24 mouse cellular contexts compared by ENCODE assay signal in genomic region chr4:87795261-87795660, GRCm38 (mm10).
DNase-seq lines count a peak whose midpoint lies in the region; ATAC-seq and TF ChIP-seq lines count a peak whose summit lies in the region.
"Had no signal": no experiment of that assay in that cellular context is flagged by ENCODE, and none has a peak within 500 bp of the region (broad histone marks: within the 10 kb centered on the region; RNA-seq: fewer than 3 reads in every experiment).

No protein-coding gene starts in this region.

- H3K36me3 ChIP-seq in G1E (replicated peaks), result peaks cover 41% of the 10 kb centered on the region
- no peaks in the 10 kb centered on the region; the same call in 1 of the 2 replicates for H3K36me3 ChIP-seq in embryonic facial prominence, embryonic 11.5 days (replicated peaks; ENCODE audit: control insufficient read depth, insufficient read depth, low read depth, low read length)
- H3K36me3 ChIP-seq in hindbrain, postnatal 0 days (ENCODE audit: insufficient read depth, low read length), result peaks cover 6% of the 10 kb centered on the region; the same call in 1 of the 2 replicates

- H3K9me3 ChIP-seq in G1E (replicated peaks), result no peaks in the 10 kb centered on the region
- no peaks in the 10 kb centered on the region for H3K9me3 ChIP-seq in embryonic facial prominence, embryonic 11.5 days (replicated peaks; ENCODE audit: control insufficient read depth, low read length)
- H3K9me3 ChIP-seq in hindbrain, postnatal 0 days (ENCODE audit: low read length), result no peaks in the 10 kb centered on the region
- H3K9me3 ChIP-seq: embryonic facial prominence, embryonic 13.5 days; forebrain, embryonic 13.5 days; forebrain, embryonic 15.5 days had no signal

- DNase-seq in embryo, embryonic 11 days, result peak; percentile 17
- no peak for DNase-seq in embryo, embryonic 10 days (ENCODE audit: low spot score)
- no peak for DNase-seq in G1E (ENCODE audit: low spot score)
- peak; percentile 61 for DNase-seq in embryonic facial prominence, embryonic 11.5 days (ENCODE audit: low spot score)
- peak; percentile 33 for DNase-seq in forelimb bud, embryonic 11.5 days (ENCODE audit: low read depth, low spot score)
- DNase-seq in right cerebral cortex, postnatal 25 days, result no peak
- no peak for DNase-seq in urinary bladder, postnatal 10 days (ENCODE audit: low spot score)
- DNase-seq in hindbrain, postnatal 0 days (ENCODE audit: low spot score), result no peak
- DNase-seq: adrenal gland, adult 2 months; adrenal gland, postnatal 10 days; adrenal gland, postnatal 25 days; B cell, adult 2 months; cerebellum, adult 11 months; cerebellum, adult 18-20 months; cerebellum, adult 8-10 months; cerebellum, adult 9-11 months; cerebellum, postnatal 14 days; cerebellum, postnatal 36 days; forebrain, postnatal 0 days had no signal

- H3K27ac ChIP-seq in embryonic facial prominence, embryonic 11.5 days (replicated peaks; ENCODE audit: low read depth, low read length), result no peak overlapping the region
- H3K27ac ChIP-seq in hindbrain, postnatal 0 days, result no peak overlapping the region
- H3K27ac ChIP-seq: embryonic facial prominence, embryonic 13.5 days; forebrain, embryonic 13.5 days; forebrain, embryonic 15.5 days had no signal

- 55% methylated on average over 4 of the region's 4 CpGs for WGBS in embryonic facial prominence, embryonic 11.5 days
- 77% methylated on average over 4 of the region's 4 CpGs for WGBS in hindbrain, postnatal 0 days

- peaks cover 14% of the 10 kb centered on the region; the same call in 1 of the 2 replicates for H3K4me1 ChIP-seq in G1E (ENCODE audit: insufficient read depth, low read depth, low read length)
- H3K4me1 ChIP-seq in embryonic facial prominence, embryonic 11.5 days (ENCODE audit: control insufficient read depth, insufficient read depth, low read length), result no peaks in the 10 kb centered on the region
- H3K4me1 ChIP-seq in hindbrain, postnatal 0 days (ENCODE audit: insufficient read depth, low read length), result no peaks in the 10 kb centered on the region

- ATAC-seq in G1E (ENCODE audit: extremely low read depth, insufficient number of reproducible peaks, low FRiP score, poor library complexity, severe bottlenecking), result no peak
- ATAC-seq in embryonic facial prominence, embryonic 11.5 days (replicated peaks; ENCODE audit: insufficient number of reproducible peaks, low FRiP score, low TSS enrichment, low read depth), result no peak
- ATAC-seq in hindbrain, postnatal 0 days, result no peak
- ATAC-seq: CD4-positive, CD25-positive, alpha-beta regulatory T cell, adult 4 months; forebrain, embryonic 13.5 days; forebrain, postnatal 0 days had no signal

- 0 out of 2 replicates have a peak, but pooled peaks have one; percentile 3 for TF ChIP-seq CTCF in G1E (IDR thresholded peaks at IDR 0.05; ENCODE audit: low read depth, low read length)
- TF ChIP-seq CTCF in hindbrain, postnatal 0 days (IDR thresholded peaks at IDR 0.05; ENCODE audit: low read depth), result no peak

- H3K27me3 ChIP-seq in G1E (ENCODE audit: insufficient read depth, low read length), result no peaks in the 10 kb centered on the region
- H3K27me3 ChIP-seq in embryonic facial prominence, embryonic 11.5 days (ENCODE audit: control insufficient read depth, insufficient read depth, low read length), result no peaks in the 10 kb centered on the region
- H3K27me3 ChIP-seq in hindbrain, postnatal 0 days (ENCODE audit: insufficient read depth, low read length), result no peaks in the 10 kb centered on the region
- H3K27me3 ChIP-seq: CH12.LX; embryonic facial prominence, embryonic 13.5 days; forebrain, embryonic 13.5 days; forebrain, embryonic 15.5 days had no signal

- H3K4me2 ChIP-seq in embryonic facial prominence, embryonic 11.5 days (ENCODE audit: low read depth, low read length), result no peak overlapping the region
- H3K4me2 ChIP-seq in hindbrain, postnatal 0 days (ENCODE audit: low read depth, low read length), result no peak overlapping the region
- H3K4me2 ChIP-seq: embryonic facial prominence, embryonic 13.5 days; forebrain, embryonic 13.5 days; forebrain, embryonic 15.5 days had no signal

- no peak overlapping the region for H3K4me3 ChIP-seq in G1E (ENCODE audit: low read depth, low read length)
- H3K4me3 ChIP-seq in embryonic facial prominence, embryonic 11.5 days (ENCODE audit: low read depth, low read length), result no peak overlapping the region
- H3K4me3 ChIP-seq in hindbrain, postnatal 0 days (ENCODE audit: low read length), result no peak overlapping the region
- H3K4me3 ChIP-seq: embryonic facial prominence, embryonic 13.5 days; forebrain, embryonic 13.5 days; forebrain, embryonic 15.5 days had no signal

- H3K9ac ChIP-seq in embryonic facial prominence, embryonic 11.5 days (replicated peaks; ENCODE audit: low read length), result no peak overlapping the region
- no peak overlapping the region for H3K9ac ChIP-seq in hindbrain, postnatal 0 days (replicated peaks; ENCODE audit: low read length)
- H3K9ac ChIP-seq: embryonic facial prominence, embryonic 13.5 days; forebrain, embryonic 13.5 days; forebrain, embryonic 15.5 days; forebrain, postnatal 0 days had no signal

Comparison
In these comparisons a context has a peak if more than half of its experiments do, and no peak if none do; other contexts are left out.
1. DNase-seq: peak in embryo, embryonic 11 days (single experiment), embryonic facial prominence, embryonic 11.5 days (single experiment) and forelimb bud, embryonic 11.5 days (single experiment); none in embryo, embryonic 10 days (single experiment), G1E (single experiment), right cerebral cortex, postnatal 25 days (single experiment), urinary bladder, postnatal 10 days (single experiment) and hindbrain, postnatal 0 days (single experiment).